Mouse (Mus musculus): ENCODE data around the gene Capn11. TPM values are rescaled to one million over a fixed set of nuclear protein-coding genes. Genes with fewer than 3 reads are reported as not detected.
"Not testable (repeated sequence)": the region's sequence is repeated elsewhere in the genome, so short reads cannot be mapped to it uniquely, and the experiment has no call there.

Gene Capn11
- polyA plus RNA-seq, 1 experiment from 2014 or later: 1.2 TPM

GRCm38 (mm10) chr17:45638596-45639295, 20.4 kb downstream of the Capn11 start:
- WGBS: 78% methylated on average over 16 of the region's 16 CpGs

GRCm38 (mm10) chr17:45634033-45634432, 25.1 kb downstream of the Capn11 start:
- no peak overlapping the region for H3K4me3 ChIP-seq
- no peaks in the 10 kb centered on the region for H3K27me3 ChIP-seq (replicated peaks)
- no peaks in the 10 kb centered on the region for H3K36me3 ChIP-seq (replicated peaks)
- no peaks in the 10 kb centered on the region for H3K9me3 ChIP-seq
- no peak overlapping the region for H3K27ac ChIP-seq
- H3K4me2 ChIP-seq: no peak overlapping the region
- 88% methylated on average over 5 of the region's 5 CpGs for WGBS
- H3K4me1 ChIP-seq: peaks cover 12% of the 10 kb centered on the region
- no peak overlapping the region for H3K9ac ChIP-seq
- ATAC-seq (replicated peaks): no peak

More at GRCm38 (mm10) chr17:45638596-45639295, 20.4 kb downstream of the Capn11 start:
- H3K4me2 ChIP-seq: no peak overlapping the region
- H3K27ac ChIP-seq: no peak overlapping the region
- no peaks in the 10 kb centered on the region for H3K9me3 ChIP-seq
- no peaks in the 10 kb centered on the region for H3K36me3 ChIP-seq (replicated peaks)
- H3K27me3 ChIP-seq (replicated peaks): no peaks in the 10 kb centered on the region
- no peak overlapping the region for H3K4me3 ChIP-seq
- ATAC-seq (replicated peaks): no peak
- no peak overlapping the region for H3K9ac ChIP-seq
- 0 out of 2 replicates have a peak, but pooled peaks cover 3% of the 10 kb centered on the region for H3K4me1 ChIP-seq

GRCm38 (mm10) chr17:45631940-45632339, 27.2 kb downstream of the Capn11 start:
- no peaks in the 10 kb centered on the region for H3K9me3 ChIP-seq
- no peak overlapping the region for H3K9ac ChIP-seq
- 86% methylated on average over 6 of the region's 6 CpGs for WGBS
- no peaks in the 10 kb centered on the region for H3K27me3 ChIP-seq (replicated peaks)
- H3K36me3 ChIP-seq (replicated peaks): no peaks in the 10 kb centered on the region
- H3K4me3 ChIP-seq: no peak overlapping the region
- H3K27ac ChIP-seq: no peak overlapping the region
- no peak overlapping the region for H3K4me2 ChIP-seq
- peaks cover 12% of the 10 kb centered on the region for H3K4me1 ChIP-seq
- ATAC-seq (replicated peaks): no peak

GRCm38 (mm10) chr17:45630992-45631391, 28.1 kb downstream of the Capn11 start:
- Histone ChIP-seq H3K9me3 (no peaks in the 10 kb centered on the region), H3K36me3 (replicated peaks) (no peaks in the 10 kb centered on the region), H3K4me1 (peaks cover 15% of the 10 kb centered on the region), H3K4me2 (peak overlapping the region; percentile 77), H3K4me3 (peak overlapping the region; percentile 44), H3K27ac (no peak overlapping the region), H3K9ac (no peak overlapping the region), H3K27me3 (replicated peaks) (no peaks in the 10 kb centered on the region)
- WGBS: 52% methylated on average over 3 of the region's 3 CpGs
- no peak; the same call in 1 of the 2 replicates for ATAC-seq (replicated peaks)

GRCm38 (mm10) chr17:45629861-45630694, 29.0 kb downstream of the Capn11 start:
- Histone ChIP-seq H3K9ac (peak overlapping the region; percentile 51), H3K4me2 (peak overlapping the region; percentile 77), H3K27me3 (replicated peaks) (no peaks in the 10 kb centered on the region), H3K27ac (peak overlapping the region; percentile 81), H3K4me3 (peak overlapping the region; percentile 44), H3K4me1 (peaks cover 15% of the 10 kb centered on the region), H3K9me3 (no peaks in the 10 kb centered on the region), H3K36me3 (replicated peaks) (no peaks in the 10 kb centered on the region)
- peak; percentile 87 for ATAC-seq (replicated peaks)
- 2% methylated on average over 34 of the region's 34 CpGs for WGBS

- 70% methylated on average over 13 of the region's 13 CpGs for WGBS
- Histone ChIP-seq H3K4me1 (peaks cover 15% of the 10 kb centered on the region), H3K27ac (peak overlapping the region; percentile 81), H3K36me3 (replicated peaks) (no peaks in the 10 kb centered on the region), H3K4me2 (peak overlapping the region; percentile 77), H3K9ac (no peak overlapping the region), H3K9me3 (no peaks in the 10 kb centered on the region), H3K27me3 (replicated peaks) (no peaks in the 10 kb centered on the region), H3K4me3 (peak overlapping the region; percentile 44; the same call in 1 of the 2 replicates)
- ATAC-seq (replicated peaks): no peak; the same call in 1 of the 2 replicates
These were observed 30.0 kb downstream of the Capn11 start for GRCm38 (mm10) chr17:45628885-45629855.

- ATAC-seq (replicated peaks): no peak
These were observed 31.0 kb downstream of the Capn11 start for GRCm38 (mm10) chr17:45628160-45628559.

GRCm38 (mm10) chr17:45626577-45627134, 32.5 kb downstream of the Capn11 start:
- WGBS: 17% methylated on average over 15 of the region's 15 CpGs
- no peak overlapping the region for H3K4me3 ChIP-seq

More at GRCm38 (mm10) chr17:45628160-45628559, 31.0 kb downstream of the Capn11 start:
- 18% methylated on average over 3 of the region's 3 CpGs for WGBS
- Histone ChIP-seq H3K4me2 (no peak overlapping the region), H3K9ac (no peak overlapping the region), H3K4me3 (no peak overlapping the region), H3K4me1 (peaks cover 15% of the 10 kb centered on the region), H3K36me3 (replicated peaks) (no peaks in the 10 kb centered on the region), H3K9me3 (no peaks in the 10 kb centered on the region), H3K27ac (no peak overlapping the region), H3K27me3 (replicated peaks) (no peaks in the 10 kb centered on the region)

GRCm38 (mm10) chr17:45623425-45623824, 35.7 kb downstream of the Capn11 start:
- WGBS: 92% methylated on average over 8 of the region's 8 CpGs

More at GRCm38 (mm10) chr17:45626577-45627134, 32.5 kb downstream of the Capn11 start:
- no peak; the same call in 1 of the 2 replicates for ATAC-seq (replicated peaks)
- Histone ChIP-seq H3K36me3 (replicated peaks) (no peaks in the 10 kb centered on the region), H3K9ac (no peak overlapping the region), H3K9me3 (no peaks in the 10 kb centered on the region), H3K4me1 (peaks cover 15% of the 10 kb centered on the region), H3K27me3 (replicated peaks) (no peaks in the 10 kb centered on the region), H3K4me2 (peak overlapping the region; percentile 45), H3K27ac (no peak overlapping the region)

GRCm38 (mm10) chr17:45619386-45620256, 39.5 kb downstream of the Capn11 start:
- Histone ChIP-seq H3K4me3 (no peak overlapping the region), H3K36me3 (replicated peaks) (no peaks in the 10 kb centered on the region), H3K27ac (peak overlapping the region; percentile 50), H3K9ac (no peak overlapping the region), H3K4me1 (0 out of 2 replicates have a peak, but pooled peaks cover 4% of the 10 kb centered on the region), H3K9me3 (no peaks in the 10 kb centered on the region), H3K27me3 (replicated peaks) (no peaks in the 10 kb centered on the region), H3K4me2 (peak overlapping the region; percentile 21; the same call in 1 of the 2 replicates)
- WGBS: 32% methylated on average over 20 of the region's 20 CpGs
- no peak for ATAC-seq (replicated peaks)

More at GRCm38 (mm10) chr17:45623425-45623824, 35.7 kb downstream of the Capn11 start:
- H3K27me3 ChIP-seq (replicated peaks); H3K9ac ChIP-seq; H3K9me3 ChIP-seq; H3K4me2 ChIP-seq; H3K4me1 ChIP-seq; H3K27ac ChIP-seq; ATAC-seq (replicated peaks); H3K4me3 ChIP-seq; H3K36me3 ChIP-seq (replicated peaks): not testable (repeated sequence)

Measured in midbrain, embryonic 15.5 days (tissue).